Mouse (Mus musculus): ENCODE measurements at regions not wholly inside any gene's neighbourhood (a gene's known extent, or its start where the extent isn't known, plus 50 kb on each side); places are given as distances from the start of the nearest gene placed in this dataset.

DNA sequence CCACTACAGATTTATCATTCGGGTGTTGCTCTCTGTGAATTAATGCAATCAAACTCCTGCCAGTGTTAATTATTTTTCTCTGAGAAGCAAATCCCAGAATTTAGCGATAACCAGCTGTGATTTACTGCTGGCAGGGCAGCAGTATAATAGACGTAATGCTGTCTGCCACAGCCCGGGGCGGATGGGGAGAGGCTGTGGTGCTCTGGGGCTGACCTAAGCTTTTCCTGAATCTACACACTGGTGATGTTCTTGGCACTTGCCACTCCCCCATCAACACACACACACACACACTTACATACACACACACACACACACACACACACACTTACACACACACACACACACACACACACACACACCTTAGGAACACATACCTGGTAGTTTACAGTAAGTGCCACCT lies 101.4 kb upstream of the Dynlrb2 start:
- Histone ChIP-seq H3K27me3 (no peaks in the 10 kb centered on the region), H3K4me1 (no peaks in the 10 kb centered on the region), H3K9ac (no peak overlapping the region), H3K4me3 (replicated peaks) (no peak overlapping the region), H3K36me3 (replicated peaks) (no peaks in the 10 kb centered on the region), H3K9me3 (no peaks in the 10 kb centered on the region), H3K27ac (no peak overlapping the region), H3K4me2 (no peak overlapping the region)
- no peak for ATAC-seq (ENCODE audit: low FRiP score)
- WGBS: 78% methylated on average over 5 of the region's 5 CpGs

DNA sequence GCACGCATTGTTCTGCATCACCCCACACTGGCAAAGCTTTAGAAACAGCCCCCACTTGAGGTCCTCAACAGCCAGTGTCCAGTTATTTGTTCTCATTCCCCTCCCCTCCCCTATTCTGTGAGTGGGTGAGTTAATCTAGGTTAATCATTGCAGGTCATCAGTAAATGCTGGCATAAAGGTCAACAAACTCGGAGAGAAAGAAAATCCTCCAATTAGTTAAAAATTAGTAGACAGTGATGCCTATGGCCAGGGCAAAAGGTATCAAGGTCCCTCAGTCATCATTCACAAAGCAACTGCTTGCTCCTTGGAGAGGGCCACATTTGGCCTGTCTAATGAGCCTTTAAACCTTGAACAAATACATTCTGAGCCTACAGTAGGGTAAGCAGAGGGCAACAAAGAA lies 105.3 kb upstream of the Dynlrb2 start:
- Histone ChIP-seq H3K27me3 (no peaks in the 10 kb centered on the region), H3K36me3 (replicated peaks) (no peaks in the 10 kb centered on the region), H3K27ac (no peak overlapping the region), H3K9me3 (no peaks in the 10 kb centered on the region), H3K9ac (no peak overlapping the region), H3K4me3 (replicated peaks) (no peak overlapping the region), H3K4me2 (no peak overlapping the region), H3K4me1 (no peaks in the 10 kb centered on the region)
- no peak for ATAC-seq (ENCODE audit: low FRiP score)
- 55% methylated on average over 2 of the region's 2 CpGs for WGBS

DNA sequence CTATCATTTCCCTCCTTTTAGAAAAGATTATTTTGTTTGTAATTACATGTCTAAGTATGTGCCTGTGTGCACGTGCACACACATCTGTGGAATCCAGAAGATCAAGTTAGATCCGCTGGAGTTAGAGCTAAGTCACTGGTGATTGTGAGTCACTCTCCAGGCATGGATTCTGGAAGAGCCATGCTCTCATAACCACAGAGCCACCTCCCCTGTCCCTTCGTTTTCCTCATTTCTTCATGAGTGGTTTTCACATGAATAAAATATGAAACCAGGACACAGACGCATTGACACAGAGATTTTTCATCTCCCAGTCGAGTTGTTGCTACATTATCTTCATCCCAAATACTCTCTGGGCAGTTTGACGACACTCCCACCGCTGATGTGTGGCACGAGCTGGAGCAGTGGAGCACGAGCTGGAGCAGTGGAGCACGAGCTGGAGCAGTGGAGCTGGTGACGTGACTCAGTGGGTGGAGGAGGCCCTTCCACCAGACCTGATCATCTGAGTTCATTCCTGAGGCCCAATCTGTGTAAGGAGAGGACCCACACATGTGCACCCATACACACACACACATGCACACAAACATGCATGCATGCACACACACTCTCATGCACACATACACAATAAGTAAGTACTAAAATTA lies 106.1 kb upstream of the Dynlrb2 start:
- H3K9ac ChIP-seq: no peak overlapping the region
- WGBS: 81% methylated on average over 11 of the region's 11 CpGs
- H3K4me1 ChIP-seq: no peaks in the 10 kb centered on the region
- no peaks in the 10 kb centered on the region for H3K9me3 ChIP-seq
- no peak overlapping the region for H3K4me2 ChIP-seq
- no peak overlapping the region for H3K4me3 ChIP-seq (replicated peaks)
- H3K36me3 ChIP-seq (replicated peaks): no peaks in the 10 kb centered on the region
- H3K27me3 ChIP-seq: no peaks in the 10 kb centered on the region
- no peak for ATAC-seq (ENCODE audit: low FRiP score)
- H3K27ac ChIP-seq: no peak overlapping the region

DNA sequence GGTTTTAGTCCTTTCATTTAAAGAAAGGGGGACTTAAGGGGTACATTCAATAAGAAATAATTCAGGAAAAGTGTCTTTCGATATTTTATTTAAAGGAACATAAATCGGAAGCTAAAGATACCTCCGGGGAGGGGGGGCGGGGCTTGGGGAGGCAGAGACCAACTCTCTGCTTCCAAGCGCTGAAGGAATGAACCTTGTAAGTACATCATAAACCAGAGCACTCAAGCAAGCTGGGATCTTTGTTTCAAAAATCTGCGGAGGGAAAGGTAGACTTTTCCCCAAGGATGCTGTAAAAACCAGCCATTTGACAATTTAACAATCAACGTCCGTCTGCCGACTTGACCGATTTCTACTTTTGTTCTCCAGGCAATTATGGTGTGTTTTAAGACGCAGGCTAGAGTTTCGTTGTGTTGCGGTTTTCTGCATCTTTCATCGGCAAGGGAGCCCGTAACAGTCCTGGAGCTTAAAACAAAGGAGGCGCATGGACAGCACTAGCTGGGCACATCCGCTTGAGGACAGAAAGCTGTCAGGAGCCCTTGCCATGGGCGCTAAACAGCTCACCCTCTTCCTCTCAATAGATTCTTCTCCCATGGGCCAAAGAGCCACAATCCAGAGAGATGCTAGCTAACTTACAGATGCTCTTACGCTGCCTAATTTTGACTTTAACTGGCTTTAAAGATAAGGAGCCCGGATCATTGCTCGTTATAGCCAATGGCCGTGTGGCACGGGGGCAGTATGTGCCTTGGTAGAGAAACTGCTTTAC lies 119.4 kb upstream of the Dynlrb2 start:
- no peak overlapping the region for H3K9ac ChIP-seq

DNA sequence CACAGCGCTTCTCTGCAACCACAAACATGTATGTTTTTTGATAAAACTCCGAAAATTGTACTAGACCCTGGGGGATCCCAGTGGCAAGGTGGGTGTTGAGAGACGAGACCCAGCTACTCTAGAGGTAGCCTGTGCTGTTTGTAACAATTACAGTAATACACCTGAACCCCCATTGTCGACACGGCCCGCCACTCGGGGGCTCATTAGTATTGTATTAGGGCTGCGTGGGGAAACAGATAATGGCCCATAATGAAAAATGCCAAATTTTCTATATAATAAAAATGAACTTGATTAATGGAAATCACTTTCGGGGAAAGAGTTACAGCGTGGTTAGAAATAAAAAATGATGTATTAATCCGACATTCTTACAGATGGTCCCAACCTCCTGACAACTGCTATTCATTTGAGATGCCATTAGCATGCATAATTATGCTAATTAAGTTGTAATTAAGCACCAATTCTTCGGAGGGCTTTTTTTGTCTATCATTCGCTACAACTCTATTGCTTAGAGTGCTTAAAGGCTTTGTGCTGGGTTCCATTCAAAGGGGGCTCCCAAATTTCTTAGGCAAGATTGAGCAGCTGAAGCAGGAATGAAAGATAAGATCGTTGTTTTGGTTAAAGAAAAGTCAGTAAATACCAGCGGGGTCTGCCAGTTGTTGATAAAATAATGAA lies 120.2 kb upstream of the Dynlrb2 start:
- Histone ChIP-seq H3K4me1 (peaks cover 15% of the 10 kb centered on the region; the same call in 1 of the 2 replicates), H3K9me3 (no peaks in the 10 kb centered on the region), H3K27me3 (peaks cover 52% of the 10 kb centered on the region), H3K9ac (no peak overlapping the region), H3K36me3 (replicated peaks) (no peaks in the 10 kb centered on the region), H3K4me3 (replicated peaks) (no peak overlapping the region), H3K4me2 (peak overlapping the region; percentile 30; the same call in 1 of the 2 replicates), H3K27ac (peak overlapping the region; percentile 62)
- WGBS: 37% methylated on average over 15 of the region's 15 CpGs
- ATAC-seq (ENCODE audit: low FRiP score): peak; percentile 58; the same call in 1 of the 2 replicates

More for the DNA sequence above, 119.4 kb upstream of the Dynlrb2 start:
- Histone ChIP-seq H3K9me3 (no peaks in the 10 kb centered on the region), H3K4me3 (replicated peaks) (no peak overlapping the region), H3K4me2 (peak overlapping the region; percentile 30), H3K4me1 (peaks cover 12% of the 10 kb centered on the region; the same call in 1 of the 2 replicates), H3K27me3 (peaks cover 46% of the 10 kb centered on the region), H3K27ac (no peak overlapping the region), H3K36me3 (replicated peaks) (no peaks in the 10 kb centered on the region)
- ATAC-seq (ENCODE audit: low FRiP score): no peak
- 77% methylated on average over 23 of the region's 23 CpGs for WGBS

DNA sequence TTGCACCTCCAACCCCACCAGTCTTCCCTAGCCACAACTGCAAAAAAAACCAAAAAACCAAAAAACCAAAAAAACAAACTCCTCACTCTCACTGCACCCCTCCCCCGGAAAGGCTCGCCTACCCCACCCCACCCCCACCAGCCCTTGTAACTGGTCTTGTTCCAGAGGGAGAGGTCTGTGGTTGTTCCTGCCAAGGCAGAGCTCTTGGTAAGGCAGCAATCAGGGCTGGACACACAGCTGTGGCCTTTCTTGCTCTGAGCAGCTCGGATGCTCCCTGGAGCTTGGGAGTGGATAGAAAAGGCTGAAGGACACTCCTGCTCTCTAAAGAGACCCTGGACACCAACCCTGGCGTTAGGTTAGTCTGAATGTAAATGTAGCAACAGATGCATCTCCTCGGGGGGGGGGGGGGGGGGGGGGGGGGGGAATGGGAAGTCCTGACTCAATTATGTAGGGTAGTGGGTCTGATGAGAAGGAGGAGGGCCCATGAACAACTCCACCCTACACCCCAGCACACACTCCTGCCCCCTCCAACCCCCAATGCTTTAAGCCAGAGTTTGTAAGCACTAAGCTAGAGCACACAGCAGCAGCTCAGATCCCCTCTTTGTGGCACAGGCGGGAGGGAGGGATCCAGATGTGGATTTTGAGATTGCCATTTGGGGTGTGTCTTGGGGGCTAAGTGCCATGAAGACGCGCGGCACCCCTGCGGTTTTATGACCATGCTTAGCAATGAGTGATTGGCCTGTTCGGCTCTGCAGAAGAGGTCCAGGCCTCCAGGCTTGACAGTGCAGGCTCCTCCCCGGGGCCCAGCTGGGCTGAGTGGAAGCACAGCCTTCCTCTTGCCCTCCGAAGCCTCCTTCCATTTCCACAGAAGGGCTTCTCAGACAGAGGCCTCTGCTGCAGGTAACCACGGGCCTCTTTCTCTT lies 121.0 kb upstream of the Dynlrb2 start:
- ATAC-seq (ENCODE audit: low FRiP score): peak; percentile 39; the same call in 1 of the 2 replicates
- H3K4me3 ChIP-seq (replicated peaks): no peak overlapping the region
- H3K36me3 ChIP-seq (replicated peaks): no peaks in the 10 kb centered on the region
- WGBS: 58% methylated on average over 13 of the region's 14 CpGs
- H3K27ac ChIP-seq: peak overlapping the region; percentile 62
- no peak overlapping the region for H3K9ac ChIP-seq
- no peaks in the 10 kb centered on the region for H3K9me3 ChIP-seq
- no peak overlapping the region for H3K4me2 ChIP-seq
- peaks cover 16% of the 10 kb centered on the region; the same call in 1 of the 2 replicates for H3K4me1 ChIP-seq
- peaks cover 54% of the 10 kb centered on the region for H3K27me3 ChIP-seq

DNA sequence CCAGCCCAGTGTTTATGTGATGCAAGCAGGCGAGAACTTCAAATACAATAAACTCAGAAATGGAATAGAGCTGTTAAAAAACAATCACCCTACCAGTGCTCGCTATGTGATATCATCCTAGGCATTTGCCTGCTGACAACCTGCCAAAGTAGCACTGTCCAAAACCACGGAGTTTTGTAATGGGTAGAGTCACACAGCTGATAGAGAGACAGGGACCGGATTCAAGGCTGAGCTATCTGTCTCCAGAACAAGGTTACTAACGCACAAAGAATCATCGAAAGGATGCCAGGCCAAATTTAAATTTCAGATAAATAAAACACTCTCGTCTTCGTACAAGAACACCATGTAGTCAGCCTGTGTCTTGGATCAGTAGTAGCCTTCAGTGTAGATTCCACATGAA lies 121.7 kb upstream of the Dynlrb2 start:
- peaks cover 16% of the 10 kb centered on the region; the same call in 1 of the 2 replicates for H3K4me1 ChIP-seq
- no peaks in the 10 kb centered on the region for H3K36me3 ChIP-seq (replicated peaks)
- ATAC-seq (ENCODE audit: low FRiP score): no peak
- no peak overlapping the region for H3K4me3 ChIP-seq (replicated peaks)
- H3K27ac ChIP-seq: no peak overlapping the region
- WGBS: 90% methylated on average over 8 of the region's 8 CpGs
- H3K27me3 ChIP-seq: peaks cover 53% of the 10 kb centered on the region
- H3K4me2 ChIP-seq: no peak overlapping the region
- H3K9ac ChIP-seq: no peak overlapping the region
- H3K9me3 ChIP-seq: no peaks in the 10 kb centered on the region

DNA sequence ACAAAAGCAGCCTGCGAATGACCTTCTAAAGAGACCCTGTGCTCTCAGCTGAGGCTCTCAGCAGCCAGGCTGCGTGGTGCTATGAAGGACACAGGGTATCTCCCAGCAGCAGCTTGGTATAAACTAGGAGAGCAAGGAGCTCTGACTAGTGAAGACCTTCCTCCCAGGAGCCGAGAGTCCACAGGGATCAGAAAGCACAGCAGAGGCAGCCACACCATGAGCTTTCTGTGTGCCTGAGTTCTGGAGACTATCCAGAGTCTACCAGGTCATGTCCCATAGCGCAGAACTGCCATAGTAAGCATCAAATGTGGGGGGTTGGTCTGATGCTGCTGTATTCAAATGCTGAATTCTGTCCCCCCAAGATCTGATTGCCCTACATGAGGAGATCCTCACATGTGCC lies 124.2 kb upstream of the Dynlrb2 start:
- H3K27me3 ChIP-seq: peaks cover 29% of the 10 kb centered on the region
- no peak overlapping the region for H3K27ac ChIP-seq
- H3K9ac ChIP-seq: no peak overlapping the region
- no peak for ATAC-seq (ENCODE audit: low FRiP score)
- no peak overlapping the region for H3K4me2 ChIP-seq
- 88% methylated on average over 4 of the region's 4 CpGs for WGBS
- no peaks in the 10 kb centered on the region for H3K9me3 ChIP-seq
- H3K4me3 ChIP-seq (replicated peaks): no peak overlapping the region
- no peaks in the 10 kb centered on the region for H3K36me3 ChIP-seq (replicated peaks)
- peaks cover 15% of the 10 kb centered on the region; the same call in 1 of the 2 replicates for H3K4me1 ChIP-seq

DNA sequence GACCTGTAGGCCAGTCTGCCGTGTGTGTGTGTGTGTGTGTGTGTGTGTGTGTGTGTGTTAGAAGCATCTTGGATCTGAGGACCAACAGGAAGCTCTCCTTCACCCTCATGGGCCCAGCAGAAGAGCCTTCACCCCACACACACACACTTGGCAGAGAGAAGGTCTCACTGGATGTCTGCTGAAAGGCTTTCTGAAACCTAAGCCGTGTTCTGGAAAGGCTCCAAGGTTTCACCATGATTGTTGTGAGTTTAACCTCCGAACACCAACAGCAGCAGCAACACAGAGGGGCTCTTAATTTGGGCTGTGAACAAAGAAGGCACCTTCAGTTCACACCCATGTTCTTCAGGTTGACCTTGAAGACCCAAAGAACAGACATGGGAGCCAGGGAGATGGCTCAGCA lies 124.9 kb upstream of the Dynlrb2 start:
- Histone ChIP-seq H3K36me3 (replicated peaks) (no peaks in the 10 kb centered on the region), H3K4me3 (replicated peaks) (no peak overlapping the region), H3K4me1 (peaks cover 13% of the 10 kb centered on the region; the same call in 1 of the 2 replicates), H3K27me3 (peaks cover 28% of the 10 kb centered on the region), H3K9ac (no peak overlapping the region), H3K27ac (no peak overlapping the region), H3K4me2 (no peak overlapping the region), H3K9me3 (no peaks in the 10 kb centered on the region)
- WGBS: 72% methylated on average over 3 of the region's 3 CpGs
- ATAC-seq (ENCODE audit: low FRiP score): no peak

DNA sequence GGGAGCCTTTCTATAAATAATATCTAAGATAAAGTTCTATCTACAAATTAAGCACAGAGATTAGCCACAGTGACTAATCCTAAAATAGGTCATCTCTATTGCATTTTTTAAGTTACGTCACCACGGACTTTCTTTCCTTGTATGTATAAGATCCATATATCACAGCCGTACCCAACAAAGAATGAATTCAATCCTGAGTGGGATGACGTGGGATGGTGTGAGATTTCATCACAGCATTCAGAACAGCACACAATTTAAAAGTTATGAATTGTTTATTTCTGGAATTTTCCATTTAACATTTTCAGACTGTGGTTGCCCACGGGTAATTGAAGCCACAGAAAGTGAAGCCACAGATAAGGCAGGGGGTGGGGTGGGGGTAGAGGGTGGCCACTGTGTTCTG lies 129.0 kb upstream of the Dynlrb2 start:
- Histone ChIP-seq H3K36me3 (replicated peaks) (no peaks in the 10 kb centered on the region), H3K4me2 (no peak overlapping the region), H3K4me1 (peaks cover 17% of the 10 kb centered on the region), H3K9ac (no peak overlapping the region), H3K27me3 (peaks cover 12% of the 10 kb centered on the region), H3K4me3 (replicated peaks) (no peak overlapping the region), H3K9me3 (no peaks in the 10 kb centered on the region), H3K27ac (no peak overlapping the region)
- 91% methylated on average over 5 of the region's 5 CpGs for WGBS
- ATAC-seq (ENCODE audit: low FRiP score): no peak

DNA sequence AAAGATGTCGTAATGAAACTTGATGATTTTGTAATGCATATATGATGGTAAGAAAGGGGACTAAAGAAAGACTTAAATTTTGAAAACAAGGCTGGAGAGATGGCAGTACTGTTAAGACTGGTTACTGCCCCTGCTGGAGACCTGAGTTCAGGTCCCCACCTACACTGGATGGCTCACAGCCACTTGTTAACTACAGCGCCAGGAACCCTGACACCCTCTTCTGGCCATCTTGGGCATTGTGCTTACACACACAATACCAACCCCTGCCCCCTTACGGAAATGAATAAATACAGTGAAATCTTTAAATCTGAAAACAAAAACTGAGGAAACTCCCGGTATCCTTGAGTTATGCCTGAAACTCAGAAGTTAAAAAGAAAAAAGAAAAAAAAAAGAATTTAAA lies 131.7 kb upstream of the Dynlrb2 start:
- no peak overlapping the region for H3K4me2 ChIP-seq
- no peak overlapping the region for H3K9ac ChIP-seq
- no peak for ATAC-seq (ENCODE audit: low FRiP score)
- no peak overlapping the region for H3K4me3 ChIP-seq (replicated peaks)
- WGBS: 80% methylated on average over 4 of the region's 4 CpGs
- no peak overlapping the region for H3K27ac ChIP-seq
- peaks cover 13% of the 10 kb centered on the region for H3K4me1 ChIP-seq
- no peaks in the 10 kb centered on the region for H3K36me3 ChIP-seq (replicated peaks)
- no peaks in the 10 kb centered on the region for H3K9me3 ChIP-seq
- no peaks in the 10 kb centered on the region for H3K27me3 ChIP-seq

DNA sequence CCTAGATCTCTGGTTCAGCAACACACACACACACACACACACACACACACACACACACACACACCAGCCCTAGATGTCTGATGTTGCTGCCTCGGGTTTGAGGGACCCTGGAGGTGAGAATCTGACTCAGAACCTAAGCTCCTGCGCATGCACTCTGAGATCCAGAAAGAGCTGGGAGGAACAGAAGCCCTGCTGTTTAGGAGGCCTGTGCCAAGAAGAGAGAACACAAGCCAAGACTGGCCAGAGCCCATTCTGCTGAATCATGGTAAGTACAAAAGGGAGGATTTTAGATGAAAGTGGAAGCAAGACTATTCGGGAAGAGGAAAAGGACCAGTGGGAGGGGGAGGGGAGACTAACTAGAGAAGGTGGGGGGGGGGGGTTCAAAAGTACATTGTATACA lies 132.2 kb upstream of the Dynlrb2 start:
- peaks cover 18% of the 10 kb centered on the region for H3K4me1 ChIP-seq
- H3K27ac ChIP-seq: no peak overlapping the region; the same call in 1 of the 2 replicates
- H3K27me3 ChIP-seq: no peaks in the 10 kb centered on the region
- H3K36me3 ChIP-seq (replicated peaks): no peaks in the 10 kb centered on the region
- WGBS: 40% methylated on average over 3 of the region's 3 CpGs
- ATAC-seq (ENCODE audit: low FRiP score): no peak
- no peak overlapping the region for H3K9ac ChIP-seq
- no peak overlapping the region for H3K4me3 ChIP-seq (replicated peaks)
- no peaks in the 10 kb centered on the region for H3K9me3 ChIP-seq
- no peak overlapping the region for H3K4me2 ChIP-seq
